Mouse (Mus musculus) hindbrain, postnatal 0 days (tissue): ENCODE measurements around the gene Rcvrn. TPM values are rescaled to one million over a fixed set of nuclear protein-coding genes. Genes with fewer than 3 reads are reported as not detected.

ENCODE experiments used
- ATAC-seq: fragments of 200-750 bp; cut with Nextera tagmentation; 2 replicates; pipeline ENCODE4 v1.8.0; 2017; ENCODE audit warnings: mild to moderate bottlenecking, moderate TSS enrichment, moderate library complexity
- DNase-seq: peaks from one replicate; pipeline ENCODE4 v3.0.0-alpha.2; 2015; ENCODE audit warnings: low spot score
- H3K27ac ChIP-seq: fragments of 300-500 bp; sonication (generic); 2 replicates; pipeline ENCODE4 v1.5.1; 2014; ENCODE audit warnings: mild to moderate bottlenecking
- H3K27me3 ChIP-seq: fragments of 300-500 bp; sonication (generic); 2 replicates; pipeline ENCODE4 v1.6.1; 2014; ENCODE audit warnings: low read length, mixed read lengths; ENCODE audit not compliant: insufficient read depth
- H3K36me3 ChIP-seq: fragments of 300-500 bp; sonication (generic); 2 replicates; pipeline ENCODE4 v1.6.1; 2014; ENCODE audit warnings: low read length, mixed read lengths; ENCODE audit not compliant: insufficient read depth
- H3K4me1 ChIP-seq: fragments of 300-500 bp; sonication (generic); 2 replicates; pipeline ENCODE4 v1.6.1; 2014; ENCODE audit warnings: antibody characterized with exemption, low read length, mixed read lengths; ENCODE audit not compliant: insufficient read depth
- H3K4me2 ChIP-seq: fragments of 300-500 bp; sonication (generic); 2 replicates; pipeline ENCODE4 v1.6.1; 2014; ENCODE audit warnings: low read depth, mild to moderate bottlenecking, low read length, moderate library complexity, mixed read lengths
- H3K4me3 ChIP-seq: fragments of 300-500 bp; sonication (generic); 2 replicates; pipeline ENCODE4 v1.5.1; 2014; ENCODE audit warnings: low read length
- H3K9ac ChIP-seq: fragments of 300-500 bp; sonication (generic); replicated peaks from 2 replicates; pipeline ENCODE4 v1.6.1; 2014; ENCODE audit warnings: mild to moderate bottlenecking, low read length, moderate library complexity, mixed read lengths
- H3K9me3 ChIP-seq: fragments of 300-500 bp; sonication (generic); 2 replicates; pipeline ENCODE4 v1.6.1; 2016; ENCODE audit warnings: low read length, mixed read lengths
- CTCF ChIP-seq: IDR thresholded peaks from 2 replicates; pipeline ENCODE4 v1.5.1; 2016; ENCODE audit warnings: antibody characterized with exemption, control low read depth, low read depth
- WGBS: fragments of 180-500 bp; shearing (Covaris S2); extraction: QIAGEN DNeasy Blood & Tissue Kit; methylation state at CpG from one replicate; pipeline ENCODE4 v1.1.7; 2014; 5-methylcytosine and 5-hydroxymethylcytosine counted together
- polyA plus RNA-seq: library from polyadenylated mRNA; unstranded; fragments of >200 nt; fragmentation: Nextera tagmentation; extraction: Ambion mirVana; gene quantifications from 2 replicates; pipeline ENCODE4 v1.2.1, GENCODE M21; 2015
- total RNA-seq: library from RNA; depleted of rRNA; stranded (reverse); fragments of >200 nt; gene quantifications from 2 replicates; pipeline ENCODE4 v1.2.3, GENCODE M21; 2014

Rcvrn gene
- total and polyA plus RNA-seq, 2 experiments from 2014 or later, result not detected

DNA sequence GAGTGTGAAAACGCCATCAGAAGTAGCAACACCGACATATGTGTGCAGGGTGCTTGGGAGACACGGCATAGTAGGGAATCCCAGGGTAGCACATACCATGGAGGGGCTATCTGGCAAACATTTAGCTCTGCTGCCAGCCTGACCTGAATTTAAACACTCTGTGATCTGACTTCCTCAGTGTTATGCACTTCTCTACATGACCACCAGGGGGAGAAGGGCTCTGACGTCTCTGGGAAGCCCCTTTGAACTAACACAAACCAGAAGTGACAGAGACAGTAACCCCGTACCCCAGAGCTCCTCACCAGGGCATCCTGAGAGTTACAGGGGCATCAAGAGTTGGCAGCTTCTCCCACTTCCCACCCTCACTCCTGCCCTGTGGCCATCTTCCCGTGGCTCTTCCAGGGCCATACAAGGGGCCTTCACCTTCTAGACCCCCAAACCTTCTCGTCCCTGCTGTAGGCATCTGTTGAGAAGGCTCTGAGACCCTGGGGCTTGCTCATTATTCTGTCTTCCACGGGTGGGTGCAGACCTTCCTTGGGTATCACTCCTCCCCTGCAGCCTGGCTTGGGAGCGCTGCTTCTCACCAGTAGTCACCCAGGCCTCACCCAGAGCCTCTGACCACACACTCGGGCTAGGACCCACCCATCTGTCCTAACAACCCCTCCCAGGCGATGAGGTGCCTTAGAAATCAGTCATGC, 37.3 kb upstream of the Rcvrn start:
- ATAC-seq, result peak; percentile 16; the same call in 1 of the 2 replicates
- Histone ChIP-seq H3K27ac (no peak overlapping the region), H3K9ac (no peak overlapping the region), H3K4me1 (peaks cover 16% of the 10 kb centered on the region), H3K36me3 (no peaks in the 10 kb centered on the region), H3K4me3 (no peak overlapping the region), H3K9me3 (no peaks in the 10 kb centered on the region), H3K27me3 (no peaks in the 10 kb centered on the region), H3K4me2 (no peak overlapping the region)
- WGBS, result 46% methylated on average over 11 of the region's 11 CpGs
- TF ChIP-seq CTCF, result peak; percentile 92
- DNase-seq, result peak; percentile 82

DNA sequence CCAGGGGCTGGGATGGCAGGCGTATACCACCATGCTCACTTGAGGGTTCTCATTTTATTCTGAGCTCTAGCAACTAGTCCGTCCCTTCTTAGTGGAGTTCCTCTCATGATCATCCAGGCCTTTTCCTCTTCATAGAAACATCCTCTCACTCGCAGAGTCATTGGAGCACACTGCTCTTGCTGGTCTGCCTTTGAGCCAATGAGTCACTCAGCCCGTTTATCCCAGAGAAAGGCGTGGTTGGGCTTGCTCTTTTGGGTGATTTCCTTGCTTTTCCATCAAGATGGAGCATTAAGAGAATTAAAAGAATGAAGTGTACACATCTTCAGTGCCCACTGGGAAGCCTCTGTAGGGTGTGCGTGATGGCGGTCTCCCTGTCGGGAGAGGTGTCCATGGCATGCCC, 33.7 kb upstream of the Rcvrn start:
- H3K4me3 ChIP-seq, result no peak overlapping the region
- 90% methylated on average over 8 of the region's 8 CpGs for WGBS
- no peak for DNase-seq

GRCm38 (mm10) chr11:67663437-67663836, 31.7 kb upstream of the Rcvrn start:
- WGBS, result 93% methylated on average over 4 of the region's 4 CpGs
- DNase-seq (no peak), ATAC-seq (no peak)
- H3K36me3 ChIP-seq, result no peaks in the 10 kb centered on the region; the same call in 1 of the 2 replicates
- no peaks in the 10 kb centered on the region for H3K9me3 ChIP-seq
- no peak for TF ChIP-seq CTCF
- H3K27ac ChIP-seq, result no peak overlapping the region
- H3K27me3 ChIP-seq, result no peaks in the 10 kb centered on the region
- no peak overlapping the region for H3K9ac ChIP-seq
- H3K4me3 ChIP-seq, result no peak overlapping the region
- peaks cover 8% of the 10 kb centered on the region; the same call in 1 of the 2 replicates for H3K4me1 ChIP-seq
- H3K4me2 ChIP-seq, result no peak overlapping the region

More for the DNA sequence above, 33.7 kb upstream of the Rcvrn start:
- Histone ChIP-seq H3K4me2 (no peak overlapping the region), H3K9me3 (no peaks in the 10 kb centered on the region), H3K27me3 (no peaks in the 10 kb centered on the region), H3K4me1 (no peaks in the 10 kb centered on the region), H3K9ac (no peak overlapping the region), H3K27ac (no peak overlapping the region), H3K36me3 (no peaks in the 10 kb centered on the region; the same call in 1 of the 2 replicates)
- ATAC-seq, result no peak
- no peak for TF ChIP-seq CTCF

DNA sequence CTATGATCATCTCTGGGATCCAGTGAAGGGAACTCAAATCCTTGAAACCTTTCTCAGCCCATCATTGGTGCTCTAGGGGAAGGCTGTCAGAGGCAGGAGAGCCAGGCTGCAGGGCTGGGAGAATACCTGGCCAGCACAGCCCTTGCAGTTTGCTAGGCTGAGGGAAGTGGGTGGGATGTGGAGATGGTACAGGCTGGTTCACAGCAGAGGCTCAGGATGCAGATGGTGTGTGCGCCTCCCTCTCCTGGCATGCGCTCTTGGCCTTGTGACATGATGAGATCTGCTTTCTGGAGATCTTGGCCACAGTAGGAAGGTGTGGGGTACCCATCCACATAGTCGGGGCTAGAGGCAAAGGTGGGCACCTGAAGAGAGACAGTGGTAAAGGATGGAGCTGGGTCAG, 30.9 kb upstream of the Rcvrn start:
- Histone ChIP-seq H3K4me3 (no peak overlapping the region), H3K27me3 (no peaks in the 10 kb centered on the region), H3K4me2 (no peak overlapping the region), H3K9me3 (no peaks in the 10 kb centered on the region), H3K36me3 (no peaks in the 10 kb centered on the region; the same call in 1 of the 2 replicates), H3K4me1 (peaks cover 8% of the 10 kb centered on the region; the same call in 1 of the 2 replicates), H3K27ac (no peak overlapping the region), H3K9ac (no peak overlapping the region)
- DNase-seq, result no peak
- 83% methylated on average over 3 of the region's 3 CpGs for WGBS
- TF ChIP-seq CTCF, result no peak
- no peak for ATAC-seq

DNA sequence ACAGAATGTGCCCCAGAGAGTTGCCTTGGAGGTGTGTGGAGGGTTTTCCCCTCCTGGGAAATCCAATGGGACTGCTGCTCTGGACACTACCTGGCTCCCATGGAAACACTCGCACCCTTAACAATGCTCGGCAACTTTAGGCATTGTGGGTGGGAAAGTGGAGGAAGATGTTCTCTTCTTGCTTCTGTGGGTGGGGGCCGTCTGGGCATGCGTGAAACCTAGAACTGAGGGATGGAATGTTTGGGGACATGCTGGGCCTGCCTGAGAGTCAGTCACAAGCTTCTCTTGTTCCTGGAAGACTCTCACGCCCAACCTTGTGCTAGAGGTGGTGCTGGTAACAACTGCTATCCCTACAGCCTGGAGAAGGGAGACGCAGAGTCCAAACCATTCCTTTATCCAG, 30.2 kb upstream of the Rcvrn start:
- Histone ChIP-seq H3K27me3 (no peaks in the 10 kb centered on the region), H3K9me3 (no peaks in the 10 kb centered on the region), H3K4me3 (no peak overlapping the region), H3K36me3 (no peaks in the 10 kb centered on the region; the same call in 1 of the 2 replicates), H3K27ac (no peak overlapping the region), H3K4me2 (no peak overlapping the region), H3K4me1 (peaks cover 8% of the 10 kb centered on the region; the same call in 1 of the 2 replicates), H3K9ac (no peak overlapping the region)
- 85% methylated on average over 6 of the region's 6 CpGs for WGBS
- DNase-seq (no peak), ATAC-seq (no peak)
- no peak for TF ChIP-seq CTCF

DNA sequence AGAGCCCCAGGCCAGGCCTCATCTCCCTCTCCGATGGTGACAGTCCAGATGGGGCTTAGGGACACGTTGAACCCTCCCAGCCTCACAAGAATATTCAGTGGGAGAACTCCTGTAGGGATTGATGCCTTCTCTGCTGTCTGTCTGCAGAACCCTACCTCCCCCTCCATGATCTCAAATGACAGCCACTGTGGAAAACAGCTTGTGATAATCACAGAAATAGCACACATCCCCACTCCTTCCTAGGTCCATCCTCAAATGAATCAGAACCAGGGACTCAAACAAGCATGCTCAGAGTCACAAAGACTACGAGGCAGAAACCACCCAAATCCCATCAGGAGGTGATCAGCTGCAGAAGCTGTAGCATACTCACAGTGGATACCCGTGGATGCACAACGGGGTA, 29.0 kb upstream of the Rcvrn start:
- ATAC-seq, result no peak
- Histone ChIP-seq H3K9ac (no peak overlapping the region), H3K4me3 (no peak overlapping the region), H3K27ac (no peak overlapping the region), H3K9me3 (no peaks in the 10 kb centered on the region), H3K4me2 (no peak overlapping the region), H3K27me3 (no peaks in the 10 kb centered on the region), H3K36me3 (no peaks in the 10 kb centered on the region; the same call in 1 of the 2 replicates), H3K4me1 (peaks cover 8% of the 10 kb centered on the region; the same call in 1 of the 2 replicates)
- 73% methylated on average over 5 of the region's 5 CpGs for WGBS
- TF ChIP-seq CTCF, result no peak
- no peak for DNase-seq
